In genomic region chr12:78205915-78206570, GRCm38 (mm10) we compare ENCODE assay signal across 8 mouse cellular contexts. TPM values are rescaled to one million over a fixed set of nuclear protein-coding genes. Genes with fewer than 3 reads are reported as not detected.
A peak's percentile ranks its signal among the peaks of the same experiment; 100 is the strongest.
DNase-seq lines count a peak whose midpoint lies in the region; ATAC-seq and TF ChIP-seq lines count a peak whose summit lies in the region.

No protein-coding gene starts in this region.

- TF ChIP-seq EP300 in CH12.LX (IDR thresholded peaks at IDR 0.05; ENCODE audit: low read length) = no peak; the same call in 1 of the 2 replicates
- TF ChIP-seq EP300 in heart, postnatal 0 days (IDR thresholded peaks at IDR 0.05; ENCODE audit: low read depth) = no peak

- H3K9me3 ChIP-seq in CH12.LX (replicated peaks; ENCODE audit: low read length) = no peaks in the 10 kb centered on the region
- no peaks in the 10 kb centered on the region for H3K9me3 ChIP-seq in embryonic facial prominence, embryonic 14.5 days (ENCODE audit: control insufficient read depth, low read length)
- H3K9me3 ChIP-seq in heart, postnatal 0 days (replicated peaks; ENCODE audit: control insufficient read depth, low read length) = no peaks in the 10 kb centered on the region
- H3K9me3 ChIP-seq in neural tube, embryonic 13.5 days = no peaks in the 10 kb centered on the region

- H3K4me1 ChIP-seq in CH12.LX (ENCODE audit: control insufficient read depth in 1 of 2, insufficient read depth in 2 of 2) = peaks cover 0 to 11% of the 10 kb centered on the region in 2 experiments; a peak in 2 of 4 replicates
- H3K4me1 ChIP-seq in embryonic facial prominence, embryonic 14.5 days (ENCODE audit: control insufficient read depth, insufficient read depth, low read length) = 0 out of 2 replicates have a peak, but pooled peaks cover 3% of the 10 kb centered on the region
- no peaks in the 10 kb centered on the region for H3K4me1 ChIP-seq in heart, postnatal 0 days (ENCODE audit: control insufficient read depth, insufficient read depth)
- H3K4me1 ChIP-seq in neural tube, embryonic 13.5 days (replicated peaks) = peaks cover 10% of the 10 kb centered on the region

- dilution Hi-C loops in CH12.LX (cut with MboI; ENCODE audit: extremely low pct_ligation_motif_present, extremely low pct_unique_long_range_greater_than_20kb, low sequenced_read_pairs) = no loop called here

- H3K4me3 ChIP-seq in CH12.LX (replicated peaks in 1 of 3; ENCODE audit: low read depth in 2 of 3, low read length in 2 of 3, poor library complexity in 1 of 3) = peak overlapping the region in 2 of 3 experiments; percentile 11 to 21
- no peak overlapping the region for H3K4me3 ChIP-seq in embryonic facial prominence, embryonic 14.5 days (ENCODE audit: low read depth, low read length)
- peak overlapping the region; percentile 19 for H3K4me3 ChIP-seq in heart, postnatal 0 days (ENCODE audit: low read depth, low read length)
- no peak overlapping the region for H3K4me3 ChIP-seq in neural tube, embryonic 13.5 days

- H3K79me2 ChIP-seq in CH12.LX (replicated peaks; ENCODE audit: control insufficient read depth, extremely low read depth, insufficient read depth, poor library complexity, severe bottlenecking) = no peaks in the 10 kb centered on the region

- no peak overlapping the region for H3K27ac ChIP-seq in CH12.LX (ENCODE audit: insufficient read depth, low read depth)
- no peak overlapping the region for H3K27ac ChIP-seq in embryonic facial prominence, embryonic 14.5 days (replicated peaks; ENCODE audit: low read depth, low read length)
- no peak overlapping the region for H3K27ac ChIP-seq in heart, postnatal 0 days (ENCODE audit: low read depth)
- no peak overlapping the region for H3K27ac ChIP-seq in neural tube, embryonic 13.5 days (replicated peaks)

- in situ Hi-C loops in CH12.LX (cut with MboI; ENCODE audit: low pct_ligation_motif_present, low pct_unique_long_range_greater_than_20kb, low sequenced_read_pairs) = loop anchor here (25.0 kb wide), 1 partner anchor 656 kb away; the partner anchor contains the start of genes Atp6v1d and Eif2s1

- peak; percentile 80 to 85 for TF ChIP-seq CTCF in CH12.LX (conservative IDR thresholded peaks at IDR 0.05 in 1 of 2, IDR thresholded peaks at IDR 0.05 in 1 of 2; ENCODE audit: low read depth in 2 of 2, low read length in 2 of 2)
- TF ChIP-seq CTCF in heart, postnatal 0 days (IDR thresholded peaks at IDR 0.05; ENCODE audit: low read depth) = peak; percentile 79

- peak; percentile 72 for DNase-seq in CH12.LX (ENCODE audit: extremely low read depth)
- peak; percentile 27 for DNase-seq in adrenal gland, postnatal 25 days
- DNase-seq in embryonic facial prominence, embryonic 14.5 days (ENCODE audit: low spot score) = peak; percentile 88
- peak; percentile 71 for DNase-seq in heart, postnatal 0 days (ENCODE audit: low spot score)
- peak; percentile 57 for DNase-seq in kidney, postnatal 10 days
- DNase-seq in lung, adult 18-20 months = peak; percentile 55 to 79
- peak; percentile 62 for DNase-seq in thymus, postnatal 0 days (ENCODE audit: low spot score)

- H3K9ac ChIP-seq in CH12.LX (ENCODE audit: insufficient read depth, low read depth) = 0 out of 2 replicates have a peak overlapping the region, but pooled peaks have one; percentile 2
- no peak overlapping the region for H3K9ac ChIP-seq in embryonic facial prominence, embryonic 14.5 days (ENCODE audit: low read depth, low read length)
- H3K9ac ChIP-seq in heart, postnatal 0 days (replicated peaks; ENCODE audit: low read depth, low read length) = no peak overlapping the region
- H3K9ac ChIP-seq in neural tube, embryonic 13.5 days = no peak overlapping the region

- H3K4me2 ChIP-seq in CH12.LX (ENCODE audit: insufficient read depth, low read depth, poor library complexity, severe bottlenecking) = peak overlapping the region; percentile 47; the same call in 1 of the 2 replicates
- H3K4me2 ChIP-seq in embryonic facial prominence, embryonic 14.5 days (ENCODE audit: low read depth, low read length) = no peak overlapping the region; the same call in 1 of the 2 replicates
- peak overlapping the region; percentile 45 for H3K4me2 ChIP-seq in heart, postnatal 0 days (ENCODE audit: low read depth, low read length)
- peak overlapping the region; percentile 28; the same call in 1 of the 2 replicates for H3K4me2 ChIP-seq in neural tube, embryonic 13.5 days

- TF ChIP-seq RAD21 in CH12.LX (IDR thresholded peaks at IDR 0.05; ENCODE audit: low read depth, low read length) = peak; percentile 93

- peak; percentile 72; the same call in 1 of the 2 replicates for ATAC-seq in embryonic facial prominence, embryonic 14.5 days (ENCODE audit: low read depth)
- no peak for ATAC-seq in heart, postnatal 0 days (ENCODE audit: insufficient read depth, low read depth)
- ATAC-seq in neural tube, embryonic 13.5 days (ENCODE audit: low read depth) = peak; percentile 53; the same call in 1 of the 2 replicates

- H3K36me3 ChIP-seq in CH12.LX (replicated peaks in 1 of 2; ENCODE audit: control insufficient read depth in 1 of 2, insufficient read depth in 1 of 2, low read length in 1 of 2) = no peaks in the 10 kb centered on the region
- H3K36me3 ChIP-seq in embryonic facial prominence, embryonic 14.5 days (ENCODE audit: control insufficient read depth, insufficient read depth, low read length) = no peaks in the 10 kb centered on the region
- H3K36me3 ChIP-seq in heart, postnatal 0 days (replicated peaks; ENCODE audit: control insufficient read depth, insufficient read depth, low read length) = no peaks in the 10 kb centered on the region
- no peaks in the 10 kb centered on the region for H3K36me3 ChIP-seq in neural tube, embryonic 13.5 days

- H3K27me3 ChIP-seq in CH12.LX (replicated peaks) = no peaks in the 10 kb centered on the region
- H3K27me3 ChIP-seq in embryonic facial prominence, embryonic 14.5 days (replicated peaks; ENCODE audit: control insufficient read depth, insufficient read depth, low read length) = no peaks in the 10 kb centered on the region
- H3K27me3 ChIP-seq in heart, postnatal 0 days (ENCODE audit: control insufficient read depth, insufficient read depth, low read length) = no peaks in the 10 kb centered on the region
- no peaks in the 10 kb centered on the region for H3K27me3 ChIP-seq in neural tube, embryonic 13.5 days

- no peak for TF ChIP-seq POLR2A in CH12.LX (IDR thresholded peaks at IDR 0.05; ENCODE audit: low read depth, low read length)

- WGBS in embryonic facial prominence, embryonic 14.5 days = 12% methylated on average over 5 of the region's 5 CpGs
- 15% methylated on average over 5 of the region's 5 CpGs for WGBS in heart, postnatal 0 days
- WGBS in neural tube, embryonic 13.5 days = 5% methylated on average over 5 of the region's 5 CpGs

TF ChIP-seq in CH12.LX, 34 proteins besides CTCF, POLR2A, EP300 and RAD21 (continues in another document):
- TF ChIP-seq ZC3H11A (IDR thresholded peaks at IDR 0.05; ENCODE audit: low read depth, low read length) (peak; percentile 42; the same call in 1 of the 2 replicates), GABPA (IDR thresholded peaks at IDR 0.05; ENCODE audit: insufficient replicate concordance, low read depth, low read length) (no peak), USF1 (IDR thresholded peaks at IDR 0.05; ENCODE audit: low read depth, low read length) (no peak), CHD1 (IDR thresholded peaks at IDR 0.05; ENCODE audit: low read depth, low read length) (no peak), RCOR1 (conservative IDR thresholded peaks at IDR 0.05; ENCODE audit: low read depth, low read length) (no peak), POLR2AphosphoS2 (IDR thresholded peaks at IDR 0.05; ENCODE audit: low read depth, low read length) (no peak), UBTF (IDR thresholded peaks at IDR 0.05; ENCODE audit: low read depth, low read length) (no peak), JUND (conservative IDR thresholded peaks at IDR 0.05; ENCODE audit: low read depth, low read length) (0 out of 2 replicates have a peak, but pooled peaks have one; percentile 48), ELF1 (IDR thresholded peaks at IDR 0.05; ENCODE audit: low read depth, low read length) (0 out of 2 replicates have a peak, but pooled peaks have one; percentile 17), SIN3A (IDR thresholded peaks at IDR 0.05; ENCODE audit: low read length) (no peak), MAX (IDR thresholded peaks at IDR 0.05; ENCODE audit: low read length) (peak; percentile 50; the same call in 1 of the 2 replicates), NELFE (IDR thresholded peaks at IDR 0.05; ENCODE audit: low read depth, low read length) (peak; percentile 51; the same call in 1 of the 2 replicates), MYC (IDR thresholded peaks at IDR 0.05; ENCODE audit: low read depth, low read length) (peak; percentile 64; the same call in 1 of the 2 replicates), JUN (IDR thresholded peaks at IDR 0.05; ENCODE audit: insufficient read depth, low read depth, low read length) (no peak), NRF1 (IDR thresholded peaks at IDR 0.05; ENCODE audit: low read depth, low read length) (no peak), PAX5 (IDR thresholded peaks at IDR 0.05; ENCODE audit: low read length) (no peak), CHD2 (IDR thresholded peaks at IDR 0.05; ENCODE audit: low read length) (no peak)

RNA-seq across cellular contexts. Expression of gene Gm6657, which starts 12.0 kb away (rescaled TPM):
- total RNA-seq in CH12.LX (2012; rRNA removed) (not detected in 2 replicates), CH12.LX (2014; rRNA removed) (not detected in 2 replicates)
- polyA plus RNA-seq in CH12.LX (2012; ENCODE audit: insufficient read length, low read depth) = not detected in 2 replicates
- total RNA-seq in adrenal gland, postnatal 25 days (2021) = not detected in 2 replicates
- polyA plus RNA-seq in embryonic facial prominence, embryonic 14.5 days (2014; fragmentation: Nextera tagmentation; extraction: Ambion mirVana) = not detected in 2 replicates
- not detected in 2 replicates for total RNA-seq in heart, postnatal 0 days (2014; rRNA removed; ENCODE audit: low replicate concordance)
- polyA plus RNA-seq in heart, postnatal 0 days (2015; fragmentation: Nextera tagmentation; extraction: Ambion mirVana) = not detected in 2 replicates
- not detected in 2 replicates for polyA plus RNA-seq in neural tube, embryonic 13.5 days (2015; fragmentation: Nextera tagmentation; extraction: Ambion mirVana)
- polyA plus RNA-seq in thymus, postnatal 0 days (2015; fragmentation: Nextera tagmentation; extraction: Ambion mirVana) = not detected in 2 replicates

RNA-seq across cellular contexts. Expression of gene Gphn, which starts 20.1 kb away (rescaled TPM):
- 18.5 and 22.4 TPM in 2 replicates for total RNA-seq in CH12.LX (2012; rRNA removed)
- 16.8 and 18.2 TPM in 2 replicates for total RNA-seq in CH12.LX (2014; rRNA removed)
- 13.9 and 16.3 TPM in 2 replicates for polyA plus RNA-seq in CH12.LX (2012; ENCODE audit: insufficient read length, low read depth)
- total RNA-seq in adrenal gland, postnatal 25 days (2021) = 32.5 and 43.6 TPM in 2 replicates
- 15.8 and 16.0 TPM in 2 replicates for polyA plus RNA-seq in embryonic facial prominence, embryonic 14.5 days (2014; fragmentation: Nextera tagmentation; extraction: Ambion mirVana)
- 15.2 and 20.3 TPM in 2 replicates for total RNA-seq in heart, postnatal 0 days (2014; rRNA removed; ENCODE audit: low replicate concordance)
- polyA plus RNA-seq in heart, postnatal 0 days (2015; fragmentation: Nextera tagmentation; extraction: Ambion mirVana) = 12.2 and 12.4 TPM in 2 replicates
- 37.8 and 44.5 TPM in 2 replicates for polyA plus RNA-seq in neural tube, embryonic 13.5 days (2015; fragmentation: Nextera tagmentation; extraction: Ambion mirVana)
- polyA plus RNA-seq in thymus, postnatal 0 days (2015; fragmentation: Nextera tagmentation; extraction: Ambion mirVana) = 8.9 and 10.0 TPM in 2 replicates

Comparison
In these comparisons a context has a peak if more than half of its experiments do, and no peak if none do; other contexts are left out.
1. DNase-seq: peak in every context shown above with its lines; median percentile 88 in embryonic facial prominence, embryonic 14.5 days; 72 in CH12.LX; 71 in heart, postnatal 0 days; 67 in lung, adult 18-20 months; 62 in thymus, postnatal 0 days; 57 in kidney, postnatal 10 days; 27 in adrenal gland, postnatal 25 days.
2. H3K4me3 ChIP-seq: peak in CH12.LX (2 of 3) and heart, postnatal 0 days (single experiment); none in embryonic facial prominence, embryonic 14.5 days (single experiment) and neural tube, embryonic 13.5 days (single experiment).